Mouse (Mus musculus) midbrain, embryonic 12.5 days (tissue): ENCODE data around the gene Nox1. TPM values are rescaled to one million over a fixed set of nuclear protein-coding genes. Genes with fewer than 3 reads are reported as not detected.

ENCODE experiments used
- ATAC-seq: fragments of 200-750 bp; cut with Nextera tagmentation; 2 replicates; pipeline ENCODE4 v1.8.0; 2017; ENCODE audit warnings: low read depth, moderate TSS enrichment, moderate library complexity; ENCODE audit not compliant: low FRiP score
- H3K27ac ChIP-seq: fragments of 300-500 bp; sonication (generic); replicated peaks from 2 replicates; pipeline ENCODE4 v1.5.1; 2016; ENCODE audit warnings: mild to moderate bottlenecking
- H3K27me3 ChIP-seq: fragments of 300-500 bp; sonication (generic); 2 replicates; pipeline ENCODE4 v1.6.1; 2016; ENCODE audit warnings: mild to moderate bottlenecking
- H3K36me3 ChIP-seq: fragments of 300-500 bp; sonication (generic); 2 replicates; pipeline ENCODE4 v1.6.1; 2016
- H3K4me1 ChIP-seq: fragments of 300-500 bp; sonication (generic); 2 replicates; pipeline ENCODE4 v1.6.1; 2016
- H3K4me2 ChIP-seq: fragments of 300-500 bp; sonication (generic); replicated peaks from 2 replicates; pipeline ENCODE4 v1.6.1; 2016; ENCODE audit warnings: mild to moderate bottlenecking, moderate library complexity
- H3K4me3 ChIP-seq: fragments of 300-500 bp; sonication (generic); 2 replicates; pipeline ENCODE4 v1.5.1; 2016; ENCODE audit warnings: mild to moderate bottlenecking
- H3K9ac ChIP-seq: fragments of 300-500 bp; sonication (generic); replicated peaks from 2 replicates; pipeline ENCODE4 v1.6.1; 2016; ENCODE audit warnings: mild to moderate bottlenecking, moderate library complexity
- H3K9me3 ChIP-seq: fragments of 300-500 bp; sonication (generic); 2 replicates; pipeline ENCODE4 v1.6.1; 2016; ENCODE audit warnings: mild to moderate bottlenecking
- WGBS: fragments of 180-500 bp; shearing (Covaris S2); methylation state at CpG from one replicate; pipeline ENCODE4 v1.1.7; 2016; 5-methylcytosine and 5-hydroxymethylcytosine counted together
- microRNA-seq: library from miRNA; unstranded; fragments of <30 nt; microRNA quantifications from one replicate; pipeline ENCODE4, GENCODE M21; 2017
- polyA plus RNA-seq: library from polyadenylated mRNA; unstranded; fragments of >200 nt; fragmentation: Nextera tagmentation; extraction: Ambion mirVana; gene quantifications from 2 replicates; pipeline ENCODE4 v1.2.1, GENCODE M21; 2016

Gene Nox1
- polyA plus RNA-seq, 1 experiment from 2014 or later, result 0.10 TPM

DNA sequence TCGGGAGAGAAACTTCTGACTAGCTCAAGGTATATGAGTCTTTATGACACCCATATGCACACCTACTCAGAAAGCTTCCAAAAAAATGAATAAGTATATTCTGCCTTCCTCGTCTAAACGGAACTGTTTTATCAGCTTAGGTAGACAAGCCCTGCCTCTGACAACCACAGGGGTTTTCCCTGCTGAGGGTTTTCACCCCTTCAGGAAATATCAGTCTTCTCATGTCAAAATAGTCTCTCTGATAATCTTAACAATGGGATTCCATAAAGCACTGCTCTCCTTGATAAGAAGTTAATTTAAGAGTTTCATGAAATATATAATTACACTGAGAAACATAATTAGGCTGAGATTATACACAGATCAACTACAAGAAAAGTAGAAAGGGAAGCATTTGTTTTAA is 110.0 kb downstream of the Nox1 start:
- WGBS, result 87% methylated on average over 3 of the region's 3 CpGs
- no peaks in the 10 kb centered on the region for H3K36me3 ChIP-seq
- no peaks in the 10 kb centered on the region for H3K4me1 ChIP-seq
- no peak overlapping the region for H3K9ac ChIP-seq
- H3K4me2 ChIP-seq, result no peak overlapping the region
- no peaks in the 10 kb centered on the region for H3K9me3 ChIP-seq
- no peak overlapping the region for H3K27ac ChIP-seq
- H3K4me3 ChIP-seq, result no peak overlapping the region
- peaks cover 3% of the 10 kb centered on the region; the same call in 1 of the 2 replicates for H3K27me3 ChIP-seq
- ATAC-seq, result no peak

DNA sequence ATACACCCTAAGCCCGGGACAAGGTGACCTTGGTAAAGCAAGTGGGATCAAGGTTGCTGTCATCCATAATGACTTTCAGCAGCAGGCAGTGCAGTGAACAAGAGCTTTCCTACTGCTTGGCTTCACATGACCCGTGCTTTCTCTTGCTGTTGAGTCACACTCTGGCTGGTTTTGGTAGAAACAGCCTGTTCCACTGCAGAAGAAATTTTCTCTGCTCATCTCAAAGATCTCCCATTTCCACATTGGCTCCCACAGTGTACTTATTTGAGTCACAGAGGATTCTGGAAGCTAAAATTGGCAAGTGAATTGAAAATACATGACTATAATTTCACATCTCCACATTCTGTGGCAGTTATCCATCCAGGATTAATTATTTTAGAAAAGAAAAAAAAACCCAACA is 119.1 kb downstream of the Nox1 start:
- no peak overlapping the region for H3K4me2 ChIP-seq
- no peak overlapping the region for H3K4me3 ChIP-seq
- WGBS, result 84% methylated on average over 2 of the region's 2 CpGs
- H3K27me3 ChIP-seq, result peaks cover 9% of the 10 kb centered on the region; the same call in 1 of the 2 replicates
- H3K9ac ChIP-seq, result no peak overlapping the region
- no peaks in the 10 kb centered on the region for H3K4me1 ChIP-seq
- H3K27ac ChIP-seq, result no peak overlapping the region
- no peaks in the 10 kb centered on the region for H3K9me3 ChIP-seq
- no peak for ATAC-seq
- H3K36me3 ChIP-seq, result no peaks in the 10 kb centered on the region

DNA sequence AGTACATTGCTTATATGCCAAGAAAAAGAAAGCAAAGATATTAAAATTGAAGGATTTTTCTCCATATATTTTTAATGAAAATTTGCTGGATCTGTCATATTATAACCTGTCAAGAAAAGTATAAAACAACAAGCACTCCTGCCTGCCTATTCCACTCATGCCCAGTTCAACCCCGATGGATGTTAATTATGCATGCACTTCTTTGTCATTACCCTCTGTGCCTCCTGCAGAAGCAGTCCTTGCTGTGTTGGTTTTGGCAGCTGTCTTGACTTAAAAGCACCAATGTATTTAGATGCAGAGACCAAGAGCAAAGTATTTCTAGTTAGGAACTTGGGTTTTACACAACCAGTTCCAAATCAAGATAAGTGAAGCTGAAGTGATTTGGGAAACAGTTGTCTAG is 136.3 kb downstream of the Nox1 start:
- H3K4me2 ChIP-seq, result no peak overlapping the region
- no peaks in the 10 kb centered on the region for H3K4me1 ChIP-seq
- 63% methylated on average over 1 of the region's 1 CpGs for WGBS
- H3K4me3 ChIP-seq, result no peak overlapping the region
- H3K27ac ChIP-seq, result no peak overlapping the region
- no peak overlapping the region for H3K9ac ChIP-seq
- H3K36me3 ChIP-seq, result peaks cover 15% of the 10 kb centered on the region
- H3K9me3 ChIP-seq, result no peaks in the 10 kb centered on the region
- peaks cover 5% of the 10 kb centered on the region; the same call in 1 of the 2 replicates for H3K27me3 ChIP-seq
- no peak for ATAC-seq

DNA sequence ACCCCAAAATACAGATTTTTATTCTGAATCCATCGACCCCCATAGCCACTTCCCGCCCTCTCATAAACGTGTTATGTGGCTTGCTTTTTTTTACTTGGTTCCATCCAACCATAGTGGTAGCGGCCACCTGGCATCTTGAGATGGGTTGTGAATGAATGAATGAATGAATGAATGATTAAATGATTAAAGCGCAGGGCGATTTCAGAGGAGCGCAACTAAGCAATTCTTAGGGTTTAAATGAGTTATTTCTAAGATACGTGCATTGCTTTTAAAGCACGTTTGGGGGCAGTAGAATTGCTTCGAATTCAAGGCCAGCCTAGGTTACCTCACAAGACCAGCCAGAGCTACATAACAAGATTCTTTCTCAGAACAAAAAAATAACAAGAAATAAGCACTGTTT is 162.0 kb downstream of the Nox1 start:
- H3K27me3 ChIP-seq, result 0 out of 2 replicates have a peak, but pooled peaks cover 4% of the 10 kb centered on the region
- ATAC-seq, result peak; percentile 8; the same call in 1 of the 2 replicates
- H3K9me3 ChIP-seq, result no peaks in the 10 kb centered on the region
- no peaks in the 10 kb centered on the region for H3K4me1 ChIP-seq
- H3K36me3 ChIP-seq, result 0 out of 2 replicates have a peak, but pooled peaks cover 13% of the 10 kb centered on the region
- peak overlapping the region; percentile 79 for H3K27ac ChIP-seq
- H3K9ac ChIP-seq, result peak overlapping the region; percentile 72
- WGBS, result 20% methylated on average over 10 of the region's 10 CpGs
- peak overlapping the region; percentile 59 for H3K4me3 ChIP-seq
- H3K4me2 ChIP-seq, result peak overlapping the region; percentile 49

DNA sequence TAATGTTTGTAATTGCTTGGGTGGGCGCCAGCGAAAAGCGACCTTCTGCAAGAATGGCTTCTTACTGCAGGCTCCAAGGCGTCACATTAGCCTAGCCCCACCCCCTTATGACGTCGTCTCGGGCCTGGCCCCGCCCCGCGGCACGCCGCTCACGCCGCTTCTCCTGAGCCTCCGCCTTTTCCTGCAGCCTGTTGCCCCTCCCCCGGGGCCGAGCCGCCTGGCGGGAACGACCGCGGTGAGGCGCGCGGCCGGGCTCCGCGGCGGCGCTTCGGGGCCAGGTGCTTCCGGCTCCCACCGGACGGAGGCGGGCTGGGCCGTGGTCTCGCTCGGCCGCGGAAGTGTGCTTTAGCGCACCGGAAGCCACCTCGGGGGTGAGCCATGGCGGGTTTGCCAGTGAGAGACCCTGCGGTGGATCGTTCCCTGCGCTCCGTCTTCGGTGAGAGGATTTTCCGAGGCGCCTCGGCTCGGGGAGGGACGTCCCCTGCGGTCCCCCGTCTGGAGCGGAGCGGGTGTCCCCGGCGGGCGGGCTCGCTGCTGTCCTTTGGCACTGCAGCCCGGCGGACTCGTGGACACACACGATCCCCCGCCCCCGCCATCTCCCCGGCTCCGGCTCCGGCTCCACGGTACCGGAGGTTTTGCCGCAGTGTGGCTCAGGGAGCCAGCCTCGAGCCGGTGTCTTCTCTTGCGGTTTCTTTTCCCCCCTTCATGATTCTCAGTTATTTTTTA is 162.6 kb downstream of the Nox1 start, which contains the start of gene Cstf2:
TSS of gene Cstf2 (plus strand) at position 201 of the 726 bp plus-strand sequence.
- 29% methylated on average over 58 of the region's 77 CpGs for WGBS
- ATAC-seq, result peak; percentile 99
- Histone ChIP-seq H3K36me3 (0 out of 2 replicates have a peak, but pooled peaks cover 13% of the 10 kb centered on the region), H3K4me3 (peak within 1 kb of the TSS; percentile 59), H3K4me1 (no peaks in the 10 kb centered on the region), H3K9ac (peak within 1 kb of the TSS; percentile 72), H3K27me3 (0 out of 2 replicates have a peak, but pooled peaks cover 4% of the 10 kb centered on the region), H3K27ac (peak within 1 kb of the TSS; percentile 79), H3K4me2 (peak within 1 kb of the TSS; percentile 49), H3K9me3 (no peaks in the 10 kb centered on the region)

DNA sequence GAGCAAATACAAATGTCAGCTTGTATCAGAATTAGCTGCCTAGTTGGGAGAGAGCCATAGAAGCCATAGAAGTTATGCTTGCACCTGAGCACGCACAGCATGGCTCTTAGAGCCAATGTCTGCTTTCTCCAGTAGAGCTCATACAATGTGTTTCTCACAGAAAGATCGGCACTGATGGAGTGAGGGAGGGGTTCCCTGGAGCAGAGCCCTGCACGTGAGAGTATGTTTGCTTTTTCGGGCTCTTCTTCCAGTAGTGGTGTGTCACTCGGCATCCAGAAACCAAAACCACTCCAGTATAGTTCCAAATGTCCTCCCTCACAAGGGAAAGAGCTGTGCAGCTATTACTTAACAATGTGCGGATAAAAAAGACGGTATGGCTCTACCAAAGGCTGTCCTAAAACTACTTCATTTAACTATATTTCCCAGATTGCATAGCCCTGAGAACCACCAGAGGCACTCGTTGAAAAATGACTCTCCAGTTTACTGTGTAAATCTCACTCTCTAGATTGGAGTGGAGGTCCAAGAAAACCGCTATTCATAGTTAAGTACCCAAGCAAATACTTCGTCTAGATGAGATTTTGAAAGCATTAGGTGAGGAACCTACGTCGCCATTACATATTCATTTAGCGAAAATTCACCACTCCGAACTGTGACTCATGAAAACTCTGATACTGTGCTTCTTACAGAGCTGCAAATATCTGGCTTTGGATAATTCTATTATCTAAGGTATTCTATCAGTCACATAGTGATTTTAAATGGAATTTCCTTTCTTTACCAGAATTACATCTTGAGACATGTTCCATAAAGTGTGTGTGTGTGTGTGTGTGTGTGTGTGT is 163.5 kb downstream of the Nox1 start:
- H3K9me3 ChIP-seq, result no peaks in the 10 kb centered on the region
- no peaks in the 10 kb centered on the region for H3K4me1 ChIP-seq
- H3K4me2 ChIP-seq, result peak overlapping the region; percentile 42
- H3K4me3 ChIP-seq, result peak overlapping the region; percentile 59
- 0 out of 2 replicates have a peak, but pooled peaks cover 4% of the 10 kb centered on the region for H3K27me3 ChIP-seq
- ATAC-seq, result no peak
- 76% methylated on average over 14 of the region's 14 CpGs for WGBS
- no peak overlapping the region for H3K9ac ChIP-seq
- peak overlapping the region; percentile 79; the same call in 1 of the 2 replicates for H3K27ac ChIP-seq
- H3K36me3 ChIP-seq, result 0 out of 2 replicates have a peak, but pooled peaks cover 13% of the 10 kb centered on the region

DNA sequence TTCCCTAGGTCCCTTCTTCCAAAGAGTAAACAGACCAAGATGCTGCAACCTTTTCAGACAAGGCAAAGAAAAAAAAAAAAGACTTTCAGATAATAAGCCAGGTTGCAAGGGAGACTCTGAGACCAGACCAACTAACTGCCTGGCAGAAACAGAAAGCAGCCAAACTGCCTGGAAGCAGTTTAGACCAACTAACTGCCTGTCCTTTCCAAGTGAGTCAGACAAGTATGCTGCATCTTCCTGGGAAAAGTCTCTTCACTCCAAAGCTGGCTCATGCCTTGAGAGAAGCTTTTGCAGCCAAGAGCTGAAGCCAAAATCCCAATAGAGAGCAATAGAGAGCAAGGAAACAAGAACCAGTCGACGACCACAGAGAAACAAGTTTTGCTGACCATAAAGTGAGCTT is 164.9 kb downstream of the Nox1 start:
- H3K9me3 ChIP-seq, result no peaks in the 10 kb centered on the region
- H3K27ac ChIP-seq, result no peak overlapping the region
- no peak overlapping the region for H3K4me2 ChIP-seq
- 0 out of 2 replicates have a peak, but pooled peaks cover 4% of the 10 kb centered on the region for H3K27me3 ChIP-seq
- 0 out of 2 replicates have a peak, but pooled peaks cover 3% of the 10 kb centered on the region for H3K36me3 ChIP-seq
- WGBS, result 90% methylated on average over 2 of the region's 2 CpGs
- H3K4me3 ChIP-seq, result no peak overlapping the region
- H3K4me1 ChIP-seq, result no peaks in the 10 kb centered on the region
- no peak overlapping the region for H3K9ac ChIP-seq
- ATAC-seq, result no peak

DNA sequence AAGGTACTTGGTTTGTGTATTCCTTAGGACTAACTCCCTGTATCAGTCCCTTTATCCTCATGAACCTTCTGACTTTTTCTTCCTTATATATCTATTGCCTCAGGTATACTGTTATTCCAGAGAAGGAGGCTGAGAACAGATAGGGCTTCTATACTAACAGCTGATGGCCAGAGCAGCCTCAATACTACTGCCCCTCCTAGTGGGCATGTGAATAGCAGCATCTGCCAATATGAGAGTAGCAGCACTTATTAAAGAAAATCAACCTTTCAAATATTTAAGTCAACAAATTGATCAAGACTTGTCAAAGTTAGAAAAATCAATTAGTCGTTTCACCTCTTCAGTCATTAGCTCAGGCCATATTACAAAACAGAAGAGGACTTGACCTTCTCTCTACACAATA is 172.8 kb downstream of the Nox1 start:
- H3K4me1 ChIP-seq, result no peaks in the 10 kb centered on the region
- no peak for ATAC-seq
- 59% methylated on average over 1 of the region's 1 CpGs for WGBS
- H3K36me3 ChIP-seq, result no peaks in the 10 kb centered on the region
- H3K4me2 ChIP-seq, result no peak overlapping the region
- no peaks in the 10 kb centered on the region for H3K9me3 ChIP-seq
- H3K27ac ChIP-seq, result no peak overlapping the region
- H3K9ac ChIP-seq, result no peak overlapping the region
- no peaks in the 10 kb centered on the region for H3K27me3 ChIP-seq
- H3K4me3 ChIP-seq, result no peak overlapping the region

Small RNA genes lying within 50 kb of the gene (microRNA-seq; reads per million reads assigned to microRNA genes)
- 1.2 reads per million for gene Mir3112

Other genes with a start within 250 kb of the Nox1 start
- 1.5 and 2.0 TPM in 2 replicates for gene Sytl4, start 240.1 kb downstream of the Nox1 start, polyA plus RNA-seq
- 66.6 and 68.0 TPM in 2 replicates for gene Cstf2, start 162.8 kb downstream of the Nox1 start, polyA plus RNA-seq
- 0.06 TPM in 1 of 2 replicates, not detected in the other for gene Xkrx, start 59.9 kb downstream of the Nox1 start, polyA plus RNA-seq
- not detected in 2 replicates for gene Arl13a, start 34.5 kb downstream of the Nox1 start, polyA plus RNA-seq
- 6.2 and 9.0 TPM in 2 replicates for gene Trmt2b, start 55.0 kb upstream of the Nox1 start, polyA plus RNA-seq
- 40.4 and 45.7 TPM in 2 replicates for gene Tmem35a, start 73.3 kb upstream of the Nox1 start, polyA plus RNA-seq
- gene Cenpi, start 86.1 kb upstream of the Nox1 start, polyA plus RNA-seq, result 21.7 and 25.0 TPM in 2 replicates
- 13.9 and 16.4 TPM in 2 replicates for gene Drp2, start 182.6 kb upstream of the Nox1 start, polyA plus RNA-seq